Mouse (Mus musculus): ENCODE results near the gene Gm10181. TPM values are rescaled to one million over a fixed set of nuclear protein-coding genes. Genes with fewer than 3 reads are reported as not detected.

Gene Gm10181
- total RNA-seq, 2 experiments from 2014 or later = not detected

Other genes with a start within 250 kb of the Gm10181 start
- gene Herpud2, start 62.4 kb downstream of the Gm10181 start, total RNA-seq (2014; fragmentation: Nextera tagmentation) = 26.4 and 28.0 TPM in 2 replicates
- 12.6 and 13.9 TPM in 2 replicates for gene Herpud2, start 62.4 kb downstream of the Gm10181 start, total RNA-seq (2017)
- 121 and 131 TPM in 2 replicates for gene Sept7, start 163.0 kb downstream of the Gm10181 start, total RNA-seq (2014; fragmentation: Nextera tagmentation)
- gene Sept7, start 163.0 kb downstream of the Gm10181 start, total RNA-seq (2017) = 283 and 354 TPM in 2 replicates